Mouse (Mus musculus) midbrain, embryonic 11.5 days (tissue): ENCODE data around the gene Icosl. TPM values are rescaled to one million over a fixed set of nuclear protein-coding genes. Genes with fewer than 3 reads are reported as not detected.

ENCODE experiments used
- polyA plus RNA-seq: library from polyadenylated mRNA; unstranded; fragments of >200 nt; fragmentation: Nextera tagmentation; extraction: Ambion mirVana; gene quantifications from 2 replicates; pipeline ENCODE4 v1.2.1, GENCODE M21; 2014

Gene Icosl
- polyA plus RNA-seq, 1 experiment from 2014 or later = 2.5 TPM

Other genes with a start within 250 kb of the Icosl start
- not detected in 2 replicates for gene Krtap10-4, start 242.2 kb upstream of the Icosl start, polyA plus RNA-seq
- not detected in 2 replicates for gene Krtap10-10, start 233.4 kb upstream of the Icosl start, polyA plus RNA-seq
- gene Gm36176, start 222.5 kb upstream of the Icosl start, polyA plus RNA-seq = not detected in 2 replicates
- not detected in 2 replicates for gene Gm10318, start 216.4 kb upstream of the Icosl start, polyA plus RNA-seq
- not detected in 2 replicates for gene Gm3285, start 207.3 kb upstream of the Icosl start, polyA plus RNA-seq
- 2.7 and 2.8 TPM in 2 replicates for gene Lrrc3, start 166.8 kb upstream of the Icosl start, polyA plus RNA-seq
- gene Trpm2, start 98.7 kb upstream of the Icosl start, polyA plus RNA-seq = 0.75 and 1.5 TPM in 2 replicates
- gene 1810043G02Rik, start 90.8 kb upstream of the Icosl start, polyA plus RNA-seq = 32.3 and 36.5 TPM in 2 replicates
- gene Pfkl, start 59.2 kb upstream of the Icosl start, polyA plus RNA-seq = 96.9 and 103 TPM in 2 replicates
- not detected in 2 replicates for gene Dnmt3l, start 27.4 kb upstream of the Icosl start, polyA plus RNA-seq
- 0.10 TPM in 1 of 2 replicates, not detected in the other for gene Aire, start 25.7 kb upstream of the Icosl start, polyA plus RNA-seq
- gene D10Jhu81e, start 100.5 kb downstream of the Icosl start, polyA plus RNA-seq = 18.4 and 20.9 TPM in 2 replicates
- 17.2 and 19.0 TPM in 2 replicates for gene Pwp2, start 115.8 kb downstream of the Icosl start, polyA plus RNA-seq
- gene Trappc10, start 175.3 kb downstream of the Icosl start, polyA plus RNA-seq = 16.7 and 17.5 TPM in 2 replicates